ENCODE assay signal across 18 mouse cellular contexts in genomic region chr12:117221909-117222308, GRCm38 (mm10).
"Had no signal": no experiment of that assay in that cellular context is flagged by ENCODE, and none has a peak within 500 bp of the region (broad histone marks: within the 10 kb centered on the region; RNA-seq: fewer than 3 reads in every experiment).

No protein-coding gene starts in this region.

- H3K9me3 ChIP-seq: limb, embryonic 12.5 days; limb, embryonic 15.5 days; neural tube, embryonic 13.5 days had no signal

- H3K36me3 ChIP-seq: limb, embryonic 12.5 days; limb, embryonic 15.5 days had no signal

- H3K9ac ChIP-seq: limb, embryonic 12.5 days; limb, embryonic 15.5 days; liver, embryonic 14.5 days; liver, postnatal 0 days; lung, embryonic 14.5 days; neural tube, embryonic 13.5 days had no signal

- DNase-seq: kidney, adult 2 months; kidney, postnatal 25 days; left cerebral cortex, postnatal 4 days; liver, postnatal 0 days; lung, embryonic 14.5 days; midbrain, embryonic 14.5 days; thymus, adult 18-20 months; thymus, postnatal 36 days had no signal

- H3K27me3 ChIP-seq: limb, embryonic 12.5 days; limb, embryonic 15.5 days; neural tube, embryonic 13.5 days had no signal

- H3K4me3 ChIP-seq: limb, embryonic 12.5 days; limb, embryonic 15.5 days; myocyte; neural tube, embryonic 13.5 days had no signal

- H3K27ac ChIP-seq: kidney, postnatal 0 days; limb, embryonic 12.5 days; limb, embryonic 15.5 days; liver, embryonic 14.5 days; macrophage; neural tube, embryonic 13.5 days had no signal

- H3K4me1 ChIP-seq: limb, embryonic 12.5 days; limb, embryonic 15.5 days; neural tube, embryonic 13.5 days had no signal

- H3K4me2 ChIP-seq: limb, embryonic 12.5 days; limb, embryonic 15.5 days; liver, embryonic 11.5 days; lung, embryonic 14.5 days; neural tube, embryonic 13.5 days had no signal

- ATAC-seq: intestine, postnatal 0 days; liver, postnatal 0 days; lung, postnatal 0 days had no signal
